Mouse (Mus musculus) right cerebral cortex, postnatal 10 days (tissue): Measurements from ENCODE around the gene Pax1.

Experiments
- DNase-seq, 2 experiments: peaks; one replicate each; pipeline ENCODE4 v3.0.0; 2021; ENCODE audit warnings: low spot score in 2 of 2

Pax1 gene

GRCm38 (mm10) chr2:147361581-147361980 is at the start of gene Pax1:
Gene Pax1, plus strand, starts transcription at chr2:147361925.
- DNase-seq = no peak

- no peak for DNase-seq
Observed at GRCm38 (mm10) chr2:147321036-147321435, 40.7 kb upstream of the Pax1 start.

- DNase-seq = no peak
Observed at GRCm38 (mm10) chr2:147325178-147325577, 36.5 kb upstream of the Pax1 start.

- DNase-seq = no peak
Observed at GRCm38 (mm10) chr2:147332731-147333130, 29.0 kb upstream of the Pax1 start.

DNA sequence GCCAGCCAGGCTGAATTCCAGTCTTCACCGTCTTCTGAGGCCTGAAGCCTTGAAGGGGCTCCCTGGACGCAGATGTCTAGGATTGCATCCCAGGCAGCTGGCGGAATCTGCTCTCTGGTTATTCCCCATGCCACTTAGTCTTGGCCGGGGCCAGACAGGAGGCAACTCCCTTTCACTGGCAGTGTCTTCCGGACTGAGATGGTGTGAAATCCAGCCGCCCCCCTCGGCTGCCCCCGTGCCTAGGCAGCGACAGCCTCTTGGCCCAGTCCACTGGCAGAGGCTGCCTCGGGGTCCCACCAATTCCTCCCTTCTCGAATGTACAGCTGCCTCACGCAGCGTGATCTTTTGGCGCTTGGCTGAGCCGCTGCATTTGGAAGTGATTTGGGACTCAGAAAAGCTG is 23.0 kb upstream of the Pax1 start:
- peak in 1 of 2 experiments; percentile 22 for DNase-seq

DNA sequence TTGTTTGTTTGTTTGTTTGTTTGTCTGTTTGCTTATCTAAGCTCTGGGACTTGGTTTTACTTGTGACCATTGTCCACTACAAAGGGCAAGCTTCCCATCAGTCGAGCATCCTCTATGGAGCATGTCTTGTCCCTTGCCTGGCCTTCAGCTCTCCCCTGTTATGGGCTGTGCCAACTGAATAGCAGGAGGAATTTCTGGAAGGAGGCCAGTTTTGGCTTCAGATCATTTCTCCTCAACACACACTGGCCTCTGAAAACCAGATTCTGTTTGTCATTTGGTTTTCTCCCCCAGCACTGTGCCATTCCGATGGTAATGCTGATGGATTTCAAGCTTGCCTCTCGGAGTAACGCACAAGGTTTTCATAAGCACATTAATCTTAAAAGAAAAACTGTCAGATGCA is 21.9 kb upstream of the Pax1 start:
- no peak for DNase-seq

- DNase-seq = peak in 1 of 2 experiments; percentile 32
Observed at GRCm38 (mm10) chr2:147342198-147342597, 19.5 kb upstream of the Pax1 start.

GRCm38 (mm10) chr2:147359716-147360115 is 2.0 kb upstream of the Pax1 start:
- no peak for DNase-seq

DNA sequence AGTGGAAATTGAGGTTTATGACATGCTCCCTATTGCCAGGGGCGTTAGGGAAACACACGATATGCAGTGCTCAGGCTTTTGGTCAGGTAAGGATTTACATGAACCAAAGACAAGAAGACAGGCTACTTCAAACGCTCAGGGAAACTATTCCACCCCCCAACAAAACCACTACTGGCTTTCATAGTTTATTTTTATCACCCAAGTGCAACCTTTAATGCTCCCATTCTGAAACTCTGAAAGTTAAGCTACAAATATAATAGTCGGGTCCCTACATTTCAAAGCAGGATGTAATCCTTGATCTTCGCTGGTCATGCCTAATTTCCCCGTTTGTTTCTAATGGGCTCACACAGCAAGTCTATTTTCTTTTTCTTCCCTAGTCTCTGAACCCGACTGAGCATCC is 1.3 kb upstream of the Pax1 start:
- no peak for DNase-seq

DNA sequence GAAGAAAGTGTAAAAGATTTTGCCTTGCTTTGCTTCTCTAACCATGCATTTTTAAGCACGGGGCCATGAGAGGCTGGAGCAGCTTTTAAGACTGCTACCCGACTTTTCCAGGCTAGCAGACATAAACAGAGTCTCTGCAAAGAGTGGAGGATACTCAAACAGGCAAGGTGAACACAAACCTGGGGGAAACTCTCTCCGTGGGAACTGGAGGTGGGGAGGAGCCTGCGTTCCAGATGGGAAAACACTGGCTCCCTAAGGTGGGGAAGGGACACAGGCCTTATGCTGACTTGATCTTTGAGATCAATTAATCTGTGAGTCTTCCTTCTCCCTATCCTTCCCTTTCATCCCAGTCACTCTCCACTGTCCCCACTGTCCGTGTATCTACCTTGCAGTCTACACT is 869 bp upstream of the Pax1 start:
- no peak for DNase-seq

GRCm38 (mm10) chr2:147362316-147362715 is 591 bp downstream of the Pax1 start:
- peak in 1 of 2 experiments; percentile 32 for DNase-seq

DNA sequence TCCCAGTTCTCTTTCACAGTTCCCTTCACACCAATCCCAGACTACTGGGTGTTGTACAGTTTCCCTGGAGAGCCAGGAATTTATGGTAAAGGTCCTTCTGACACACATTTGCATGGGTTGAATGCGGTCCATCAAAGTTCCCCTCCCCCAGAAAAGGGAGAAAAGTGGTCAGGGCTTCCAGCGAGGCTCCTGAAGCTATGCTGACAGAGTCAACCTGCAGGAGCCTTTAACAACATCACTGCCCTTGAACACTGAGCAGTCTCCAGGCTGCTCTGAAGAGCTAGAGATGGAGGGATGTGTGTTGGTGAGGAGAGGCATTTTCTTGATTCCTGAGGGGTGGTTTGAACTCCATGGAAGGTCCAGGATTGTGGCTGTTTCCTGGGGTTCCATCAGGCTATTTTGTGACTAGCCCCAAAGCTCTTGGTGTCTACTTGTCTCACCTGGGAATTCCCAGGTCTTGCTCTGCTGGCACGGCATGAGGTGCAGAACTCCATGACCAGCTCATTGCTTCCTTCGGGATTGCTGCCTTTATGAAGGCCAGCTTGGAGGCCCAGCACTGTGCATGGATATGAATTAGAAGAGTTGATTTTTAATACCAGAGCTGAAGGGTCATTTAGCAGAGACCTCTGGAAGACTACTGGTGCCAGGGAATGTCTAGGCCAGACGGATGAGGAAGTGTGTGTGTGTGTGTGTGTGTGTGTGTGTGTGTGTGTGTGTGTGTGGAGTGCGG is 1.8 kb downstream of the Pax1 start:
- no peak for DNase-seq

- DNase-seq = no peak
Observed at GRCm38 (mm10) chr2:147364198-147364597, 2.5 kb downstream of the Pax1 start.

DNA sequence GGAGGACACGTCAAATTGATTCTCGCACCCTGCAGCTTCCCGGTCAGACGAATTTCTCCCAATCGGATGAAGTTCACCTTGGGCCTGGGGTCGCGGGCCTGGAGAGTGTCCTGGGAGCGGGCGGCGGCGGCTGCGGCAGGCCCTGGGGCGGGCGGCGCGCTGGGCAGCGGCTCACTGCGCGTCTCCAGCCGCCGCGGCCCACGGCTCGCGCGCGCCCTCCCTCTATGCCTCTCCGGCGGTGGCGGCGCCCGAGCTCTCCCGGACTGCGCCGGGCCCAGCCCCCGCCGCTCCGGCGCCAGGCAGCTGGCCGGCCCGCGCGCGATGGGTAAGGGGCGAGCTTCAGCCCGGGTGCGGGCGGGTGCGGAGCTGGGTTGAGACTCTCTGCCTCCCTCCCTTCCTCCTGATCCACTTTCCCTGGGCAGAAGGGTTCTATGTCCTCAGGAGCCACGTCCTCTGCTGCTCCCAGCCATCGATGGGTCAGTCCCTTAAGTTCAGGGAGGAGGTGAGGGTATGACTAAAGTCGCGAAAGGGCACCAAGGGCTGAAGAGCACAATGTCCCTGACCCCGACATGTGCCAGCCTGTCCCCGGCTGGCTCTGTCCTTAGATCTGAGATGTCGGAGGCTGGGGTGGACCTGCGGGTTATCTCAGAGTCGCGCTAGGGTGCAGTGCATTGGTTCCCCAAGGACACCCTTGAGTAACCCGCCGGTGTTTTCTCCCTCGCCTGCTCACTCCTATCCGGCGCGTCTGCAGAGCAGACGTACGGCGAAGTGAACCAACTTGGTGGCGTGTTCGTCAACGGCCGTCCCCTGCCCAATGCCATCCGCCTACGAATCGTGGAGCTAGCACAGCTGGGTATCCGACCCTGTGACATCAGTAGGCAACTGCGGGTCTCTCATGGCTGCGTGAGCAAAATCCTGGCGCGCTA is 3.5 kb downstream of the Pax1 start:
- DNase-seq = no peak

DNA sequence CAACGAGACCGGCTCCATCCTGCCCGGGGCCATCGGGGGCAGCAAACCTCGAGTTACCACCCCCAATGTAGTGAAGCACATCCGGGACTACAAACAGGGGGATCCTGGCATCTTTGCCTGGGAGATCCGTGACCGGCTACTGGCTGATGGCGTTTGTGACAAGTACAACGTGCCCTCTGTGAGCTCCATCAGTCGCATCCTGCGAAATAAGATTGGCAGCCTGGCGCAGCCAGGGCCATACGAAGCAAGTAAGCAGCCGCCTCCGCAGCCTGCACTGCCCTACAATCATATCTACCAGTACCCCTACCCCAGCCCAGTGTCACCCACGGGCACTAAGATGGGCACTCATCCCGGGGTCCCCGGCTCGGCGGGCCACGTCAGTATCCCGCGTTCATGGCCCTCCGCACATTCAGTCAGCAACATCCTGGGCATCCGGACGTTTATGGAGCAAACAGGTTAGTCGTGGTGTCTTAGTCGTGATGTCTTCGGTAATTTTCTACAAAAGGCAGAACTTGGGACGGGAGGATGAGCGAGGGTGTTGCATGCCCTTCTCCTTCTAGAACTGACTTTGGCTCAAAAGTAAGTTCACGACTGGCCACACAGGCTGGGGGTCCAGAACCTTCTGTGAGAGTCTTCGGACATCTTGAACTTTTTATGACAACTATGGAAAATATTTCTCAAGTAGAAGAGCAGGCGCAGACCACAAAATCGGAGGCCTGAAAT is 4.3 kb downstream of the Pax1 start:
- no peak for DNase-seq

- DNase-seq = no peak
Observed at GRCm38 (mm10) chr2:147367246-147367820, 5.6 kb downstream of the Pax1 start.

DNA sequence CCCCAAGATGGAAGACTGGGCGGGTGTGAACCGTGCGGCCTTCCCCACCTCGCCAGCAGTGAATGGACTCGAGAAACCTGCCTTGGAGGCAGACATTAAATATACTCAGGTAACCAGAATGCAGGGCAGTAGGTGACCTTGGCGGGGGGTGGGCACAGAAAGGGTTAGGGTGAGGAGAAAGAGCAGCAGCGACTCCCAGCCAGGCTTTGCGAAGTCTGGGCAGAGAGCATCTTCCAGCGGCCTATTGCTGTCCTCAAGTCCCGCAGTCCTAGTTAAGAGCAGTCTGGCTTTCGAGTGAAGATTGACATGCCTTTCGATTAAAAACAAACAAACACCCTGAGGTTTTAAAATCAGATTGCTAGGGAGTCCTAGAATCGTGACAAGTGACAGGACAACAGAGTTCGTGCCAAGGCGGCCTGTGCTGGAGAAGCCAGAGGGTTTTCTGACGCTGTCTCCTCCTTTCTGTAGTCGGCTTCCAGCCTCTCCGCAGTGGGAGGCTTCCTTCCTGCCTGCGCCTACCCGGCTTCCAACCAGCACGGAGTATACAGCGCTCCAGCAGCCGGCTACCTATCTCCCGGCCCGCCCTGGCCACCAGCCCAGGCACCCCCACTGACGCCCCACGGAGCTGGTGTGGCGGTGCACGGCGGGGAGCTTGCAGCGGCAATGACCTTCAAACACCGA is 6.3 kb downstream of the Pax1 start:
- DNase-seq = peak in 1 of 2 experiments; percentile 23

GRCm38 (mm10) chr2:147369561-147369960 is 7.8 kb downstream of the Pax1 start:
- no peak for DNase-seq

DNA sequence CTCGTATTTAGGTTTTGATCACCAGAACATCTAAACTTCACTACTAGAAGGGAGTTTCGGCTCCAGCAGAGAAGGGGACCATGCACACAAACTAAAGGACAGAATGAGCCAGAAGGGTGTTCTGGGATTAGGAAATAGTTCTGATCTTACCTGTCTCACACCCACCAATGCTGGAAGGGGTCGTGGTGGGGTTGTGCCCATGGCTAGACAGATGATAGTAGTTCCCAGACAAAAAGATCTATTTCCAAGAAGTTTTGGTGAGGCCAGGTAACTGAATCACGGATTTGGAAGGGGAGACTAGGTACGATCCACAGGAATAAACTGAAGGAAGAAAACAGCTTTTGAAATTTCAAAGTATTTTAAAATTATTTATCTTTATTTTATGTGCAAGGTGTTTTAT is 8.4 kb downstream of the Pax1 start:
- DNase-seq = no peak

DNA sequence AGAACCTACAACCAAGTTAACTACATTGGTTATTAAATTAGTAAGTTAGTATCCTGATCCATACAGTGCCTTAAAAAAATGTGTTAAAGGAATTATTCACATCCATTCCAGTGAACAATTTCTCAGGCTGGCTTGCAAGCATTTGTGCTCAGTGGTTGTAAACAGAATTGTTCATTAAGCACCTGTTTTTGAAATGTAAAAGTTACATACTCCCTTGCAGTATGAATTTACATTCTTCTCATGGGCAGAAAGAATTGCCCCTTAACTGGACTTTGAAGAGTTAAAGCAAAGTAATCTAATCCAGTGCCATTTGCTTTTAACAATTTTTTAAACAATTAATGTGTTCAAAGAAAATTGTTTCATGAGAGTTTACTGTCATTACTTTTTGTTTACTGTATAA is 9.6 kb downstream of the Pax1 start:
- DNase-seq = no peak

GRCm38 (mm10) chr2:147371840-147372239 is 10.1 kb downstream of the Pax1 start:
- DNase-seq = no peak
